In the genomic region with DNA sequence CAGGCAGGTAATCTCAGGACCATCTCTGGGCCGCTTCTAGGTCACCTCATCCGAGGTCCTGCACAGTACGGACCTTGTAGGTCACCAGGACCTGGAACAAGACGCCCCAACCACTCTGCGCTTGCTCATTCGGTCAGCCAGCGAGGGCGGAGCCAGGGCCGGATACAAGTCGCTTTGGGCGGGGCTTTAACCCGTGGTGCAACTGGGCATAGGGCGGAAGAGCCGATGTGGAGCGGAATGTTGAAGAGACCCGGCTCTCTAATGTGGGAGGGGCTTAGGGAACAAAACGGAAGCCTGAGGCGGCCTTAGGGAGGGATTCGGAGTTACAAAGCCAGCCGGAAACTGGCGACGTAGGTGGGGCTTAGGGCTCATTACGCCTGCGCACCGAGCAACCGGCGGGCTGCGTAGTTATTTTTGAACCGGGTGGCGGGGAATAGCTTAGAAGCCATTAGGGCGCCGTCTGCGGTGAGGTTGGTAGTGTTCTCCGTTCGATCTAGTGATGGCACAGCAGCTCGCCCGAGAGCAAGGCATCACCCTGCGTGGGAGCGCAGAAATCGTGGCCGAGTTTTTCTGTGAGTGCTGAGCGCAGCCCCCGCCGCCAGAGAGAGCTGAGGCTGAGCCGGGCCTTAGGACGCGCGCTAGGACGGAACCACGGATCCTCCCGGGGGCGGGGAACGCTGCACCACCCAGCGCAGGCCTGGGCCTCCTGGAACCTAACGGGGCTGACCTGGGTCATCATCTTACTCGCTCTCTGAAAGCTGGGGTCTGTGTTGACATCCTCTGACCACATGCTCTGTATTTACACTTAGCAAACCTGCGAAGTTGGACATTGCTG, we compare ENCODE assay signal across 8 mouse cellular contexts. TPM values are rescaled to one million over a fixed set of nuclear protein-coding genes. Genes with fewer than 3 reads are reported as not detected.
DNase-seq lines count a peak whose midpoint lies in the region; ATAC-seq lines count a peak whose summit lies in the region.

TSS of gene Mad2l1 (plus strand) at position 363 of the 835 bp plus-strand sequence.

- DNase-seq in c-Kit-negative CD71-positive TER-119-positive erythroid progenitor cells, embryonic 14.5 days (ENCODE audit: low read depth, low spot score) = peak; percentile 96
- peak; percentile 98 for DNase-seq in fibroblast of lung, adult 2 months (ENCODE audit: low read depth)
- peak; percentile 99 for DNase-seq in kidney, postnatal 14 days
- DNase-seq in liver, embryonic 13.5 days = peak; percentile 96
- DNase-seq in neural tube, embryonic 10.5 days (ENCODE audit: extremely low spot score, low spot score) = peak; percentile 91

- H3K36me3 ChIP-seq in heart, embryonic 14.5 days (ENCODE audit: control insufficient read depth, insufficient read depth, low read length) = peaks cover 22% of the 10 kb centered on the region
- peaks cover 30% of the 10 kb centered on the region for H3K36me3 ChIP-seq in liver, embryonic 13.5 days
- H3K36me3 ChIP-seq in stomach, embryonic 16.5 days (ENCODE audit: control insufficient read depth, insufficient read depth, low read length) = no peaks in the 10 kb centered on the region

- H3K9ac ChIP-seq in heart, embryonic 14.5 days (ENCODE audit: low read length) = peak within 1 kb of the TSS; percentile 83
- H3K9ac ChIP-seq in liver, embryonic 13.5 days = peak within 1 kb of the TSS; percentile 82
- H3K9ac ChIP-seq in stomach, embryonic 16.5 days (ENCODE audit: low read length) = peak within 1 kb of the TSS; percentile 85

- peak within 1 kb of the TSS; percentile 63 to 96 for H3K4me3 ChIP-seq in heart, embryonic 14.5 days (ENCODE audit: control insufficient read depth in 1 of 2, insufficient read depth in 1 of 2, low read depth in 1 of 2, low read length in 2 of 2)
- peak within 1 kb of the TSS; percentile 78 for H3K4me3 ChIP-seq in liver, embryonic 13.5 days (replicated peaks)
- H3K4me3 ChIP-seq in stomach, embryonic 16.5 days (replicated peaks; ENCODE audit: low read length) = peak within 1 kb of the TSS; percentile 82

- H3K27me3 ChIP-seq in heart, embryonic 14.5 days (ENCODE audit: control insufficient read depth, insufficient read depth, low read length) = no peaks in the 10 kb centered on the region
- no peaks in the 10 kb centered on the region for H3K27me3 ChIP-seq in liver, embryonic 13.5 days
- H3K27me3 ChIP-seq in stomach, embryonic 16.5 days (ENCODE audit: control insufficient read depth, insufficient read depth, low read length) = no peaks in the 10 kb centered on the region

- no peaks in the 10 kb centered on the region for H3K9me3 ChIP-seq in heart, embryonic 14.5 days (ENCODE audit: control insufficient read depth, low read length)
- H3K9me3 ChIP-seq in liver, embryonic 13.5 days (replicated peaks) = no peaks in the 10 kb centered on the region
- no peaks in the 10 kb centered on the region for H3K9me3 ChIP-seq in stomach, embryonic 16.5 days (replicated peaks; ENCODE audit: control insufficient read depth, low read length)

- H3K4me2 ChIP-seq in heart, embryonic 14.5 days (ENCODE audit: low read length) = peak within 1 kb of the TSS; percentile 73
- H3K4me2 ChIP-seq in liver, embryonic 13.5 days = peak within 1 kb of the TSS; percentile 86
- peak within 1 kb of the TSS; percentile 76 for H3K4me2 ChIP-seq in stomach, embryonic 16.5 days (ENCODE audit: low read depth, low read length)

- ATAC-seq in CD4-positive, CD25-positive, alpha-beta regulatory T cell, adult 4 months = peak; percentile 93
- ATAC-seq in heart, embryonic 14.5 days (ENCODE audit: insufficient number of reproducible peaks, insufficient read depth, low FRiP score, low read depth) = peak; percentile 100
- peak; percentile 97 for ATAC-seq in liver, embryonic 13.5 days (ENCODE audit: low read depth)
- peak; percentile 100 for ATAC-seq in stomach, embryonic 16.5 days (ENCODE audit: insufficient read depth, low FRiP score)

- WGBS in heart, embryonic 14.5 days = under 1% methylated on average over 57 of the region's 57 CpGs
- under 1% methylated on average over 57 of the region's 57 CpGs for WGBS in liver, embryonic 13.5 days (ENCODE audit: insufficient replicate concordance)
- WGBS in stomach, embryonic 16.5 days = under 1% methylated on average over 57 of the region's 57 CpGs

- peaks cover 0 to 13% of the 10 kb centered on the region in 2 experiments; a peak in 3 of 4 replicates for H3K4me1 ChIP-seq in heart, embryonic 14.5 days (ENCODE audit: control insufficient read depth in 2 of 2, insufficient read depth in 2 of 2, low read length in 2 of 2)
- peaks cover 26% of the 10 kb centered on the region for H3K4me1 ChIP-seq in liver, embryonic 13.5 days (replicated peaks)
- H3K4me1 ChIP-seq in stomach, embryonic 16.5 days (ENCODE audit: control insufficient read depth, insufficient read depth, low read length) = peaks cover 15% of the 10 kb centered on the region

- peak within 1 kb of the TSS; percentile 77 to 92 for H3K27ac ChIP-seq in heart, embryonic 14.5 days (replicated peaks in 1 of 2; ENCODE audit: control insufficient read depth in 1 of 2, insufficient read depth in 1 of 2, low read depth in 2 of 2, low read length in 2 of 2)
- H3K27ac ChIP-seq in liver, embryonic 13.5 days = peak within 1 kb of the TSS; percentile 92
- H3K27ac ChIP-seq in stomach, embryonic 16.5 days (ENCODE audit: low read length) = peak within 1 kb of the TSS; percentile 93

RNA-seq across cellular contexts. Expression of gene Mad2l1, which starts in this region (rescaled TPM):
- polyA plus RNA-seq in CD4-positive, CD25-positive, alpha-beta regulatory T cell, adult 4 months (2017; shearing (Covaris generic)) = 10 to 100 TPM; 25.8 to 28.3 TPM
- polyA plus RNA-seq in heart, embryonic 14.5 days (2014; fragmentation: Nextera tagmentation; extraction: Ambion mirVana) = 67.0 and 70.3 TPM in 2 replicates
- polyA plus RNA-seq in liver, embryonic 13.5 days (2015; fragmentation: Nextera tagmentation; extraction: Ambion mirVana) = 92.1 and 108 TPM in 2 replicates
- polyA plus RNA-seq in stomach, embryonic 16.5 days (2015; fragmentation: Nextera tagmentation; extraction: Ambion mirVana) = 74.5 and 82.4 TPM in 2 replicates

Comparison
In these comparisons a context has a peak if more than half of its experiments do, and no peak if none do; other contexts are left out.
1. Peak in every context shown above with its lines: DNase-seq, ATAC-seq, H3K4me3 ChIP-seq and H3K27ac ChIP-seq.